Mouse (Mus musculus) neural tube, embryonic 10.5 days (tissue): ENCODE data around the gene Serpinf1.
"Not testable (repeated sequence)": the region's sequence is repeated elsewhere in the genome, so short reads cannot be mapped to it uniquely, and the experiment has no call there.

Experiments used
- DNase-seq: peaks from one replicate; pipeline ENCODE4 v3.0.0-alpha.2; 2017; ENCODE audit warnings: low spot score; ENCODE audit errors: extremely low spot score

Gene Serpinf1

GRCm38 (mm10) chr11:75423091-75423490 is 590 bp upstream of the Serpinf1 start:
- DNase-seq, result no peak

GRCm38 (mm10) chr11:75421375-75422012 is 1.0 kb downstream of the Serpinf1 start:
- DNase-seq, result peak; percentile 52

GRCm38 (mm10) chr11:75420810-75421374 is 1.6 kb downstream of the Serpinf1 start:
- DNase-seq, result peak; percentile 20

- DNase-seq, result no peak
Measured at GRCm38 (mm10) chr11:75420037-75420436, 2.5 kb downstream of the Serpinf1 start.

GRCm38 (mm10) chr11:75415994-75416393 is 6.5 kb downstream of the Serpinf1 start:
- no peak for DNase-seq

GRCm38 (mm10) chr11:75415096-75415495 is 7.4 kb downstream of the Serpinf1 start:
- no peak for DNase-seq

GRCm38 (mm10) chr11:75410591-75410990 is 11.9 kb downstream of the Serpinf1 start:
- DNase-seq, result no peak

- no peak for DNase-seq
Measured at GRCm38 (mm10) chr11:75409679-75410575, 12.6 kb downstream of the Serpinf1 start.

GRCm38 (mm10) chr11:75406865-75407264 is 15.6 kb downstream of the Serpinf1 start:
- DNase-seq, result peak; percentile 54

- no peak for DNase-seq
Measured at GRCm38 (mm10) chr11:75406104-75406503, 16.4 kb downstream of the Serpinf1 start.

- no peak for DNase-seq
Measured at GRCm38 (mm10) chr11:75404801-75405200, 17.7 kb downstream of the Serpinf1 start.

GRCm38 (mm10) chr11:75403301-75404052 is 19.0 kb downstream of the Serpinf1 start:
- no peak for DNase-seq

- DNase-seq, result peak; percentile 33
Measured at GRCm38 (mm10) chr11:75402271-75402690, 20.2 kb downstream of the Serpinf1 start.

- DNase-seq, result no peak
Measured at GRCm38 (mm10) chr11:75400099-75400498, 22.4 kb downstream of the Serpinf1 start.

- no peak for DNase-seq
Measured at GRCm38 (mm10) chr11:75399411-75399841, 23.1 kb downstream of the Serpinf1 start.

GRCm38 (mm10) chr11:75397452-75397851 is 25.0 kb downstream of the Serpinf1 start:
- no peak for DNase-seq

GRCm38 (mm10) chr11:75395611-75396010 is 26.9 kb downstream of the Serpinf1 start:
- no peak for DNase-seq

- DNase-seq, result not testable (repeated sequence)
Measured at GRCm38 (mm10) chr11:75383529-75383928, 39.0 kb downstream of the Serpinf1 start.

GRCm38 (mm10) chr11:75378786-75379185 is 43.7 kb downstream of the Serpinf1 start:
- DNase-seq, result not testable (repeated sequence)

- DNase-seq, result no peak
Measured at GRCm38 (mm10) chr11:75377125-75377524, 45.4 kb downstream of the Serpinf1 start.
